Mouse (Mus musculus) limb, embryonic 15.5 days (tissue): ENCODE measurements around the gene Asap3. TPM values are rescaled to one million over a fixed set of nuclear protein-coding genes. Genes with fewer than 3 reads are reported as not detected.
A peak's percentile ranks its signal among the peaks of the same experiment; 100 is the strongest.

Experiments used
- ATAC-seq: fragments of 200-750 bp; cut with Nextera tagmentation; 2 replicates; pipeline ENCODE4 v1.8.0; 2017; ENCODE audit warnings: low read depth, moderate TSS enrichment; ENCODE audit not compliant: insufficient number of reproducible peaks, low FRiP score, low TSS enrichment
- H3K27ac ChIP-seq: fragments of 300-500 bp; sonication (generic); 2 replicates; pipeline ENCODE4 v1.5.1; 2015; ENCODE audit warnings: moderate library complexity, mild to moderate bottlenecking, inconsistent platforms
- H3K27me3 ChIP-seq: fragments of 300-500 bp; sonication (generic); 2 replicates; pipeline ENCODE4 v1.6.1; 2015; ENCODE audit warnings: inconsistent platforms
- H3K36me3 ChIP-seq: fragments of 300-500 bp; sonication (generic); 2 replicates; pipeline ENCODE4 v1.6.1; 2015; ENCODE audit warnings: inconsistent platforms
- H3K4me1 ChIP-seq: fragments of 300-500 bp; sonication (generic); 2 replicates; pipeline ENCODE4 v1.6.1; 2015; ENCODE audit warnings: inconsistent platforms
- H3K4me2 ChIP-seq: fragments of 300-500 bp; sonication (generic); 2 replicates; pipeline ENCODE4 v1.6.1; 2015; ENCODE audit warnings: mild to moderate bottlenecking, inconsistent platforms
- H3K4me3 ChIP-seq: fragments of 300-500 bp; sonication (generic); 2 replicates; pipeline ENCODE4 v1.5.1; 2015; ENCODE audit warnings: mild to moderate bottlenecking, inconsistent platforms
- H3K9ac ChIP-seq: fragments of 300-500 bp; sonication (generic); 2 replicates; pipeline ENCODE4 v1.6.1; 2015; ENCODE audit warnings: inconsistent platforms
- H3K9me3 ChIP-seq: fragments of 300-500 bp; sonication (generic); 2 replicates; pipeline ENCODE4 v1.6.1; 2016; ENCODE audit warnings: inconsistent platforms
- WGBS: fragments of 180-500 bp; shearing (Covaris S2); methylation state at CpG from one replicate; pipeline ENCODE4 v1.1.7; 2015; 5-methylcytosine and 5-hydroxymethylcytosine counted together
- polyA plus RNA-seq: library from polyadenylated mRNA; unstranded; fragments of >200 nt; fragmentation: Nextera tagmentation; extraction: Ambion mirVana; gene quantifications from 2 replicates; pipeline ENCODE4 v1.2.1, GENCODE M21; 2015

Asap3 gene
- polyA plus RNA-seq, 1 experiment from 2014 or later = 19.0 TPM

GRCm38 (mm10) chr4:136263555-136263954 lies 57.4 kb downstream of the Asap3 start:
- Histone ChIP-seq H3K36me3 (no peaks in the 10 kb centered on the region), H3K9me3 (no peaks in the 10 kb centered on the region), H3K9ac (no peak overlapping the region), H3K4me1 (peaks cover 5% of the 10 kb centered on the region), H3K27me3 (peaks cover 5% of the 10 kb centered on the region), H3K4me2 (no peak overlapping the region), H3K27ac (no peak overlapping the region), H3K4me3 (no peak overlapping the region)
- WGBS = 89% methylated on average over 4 of the region's 4 CpGs
- no peak for ATAC-seq

DNA sequence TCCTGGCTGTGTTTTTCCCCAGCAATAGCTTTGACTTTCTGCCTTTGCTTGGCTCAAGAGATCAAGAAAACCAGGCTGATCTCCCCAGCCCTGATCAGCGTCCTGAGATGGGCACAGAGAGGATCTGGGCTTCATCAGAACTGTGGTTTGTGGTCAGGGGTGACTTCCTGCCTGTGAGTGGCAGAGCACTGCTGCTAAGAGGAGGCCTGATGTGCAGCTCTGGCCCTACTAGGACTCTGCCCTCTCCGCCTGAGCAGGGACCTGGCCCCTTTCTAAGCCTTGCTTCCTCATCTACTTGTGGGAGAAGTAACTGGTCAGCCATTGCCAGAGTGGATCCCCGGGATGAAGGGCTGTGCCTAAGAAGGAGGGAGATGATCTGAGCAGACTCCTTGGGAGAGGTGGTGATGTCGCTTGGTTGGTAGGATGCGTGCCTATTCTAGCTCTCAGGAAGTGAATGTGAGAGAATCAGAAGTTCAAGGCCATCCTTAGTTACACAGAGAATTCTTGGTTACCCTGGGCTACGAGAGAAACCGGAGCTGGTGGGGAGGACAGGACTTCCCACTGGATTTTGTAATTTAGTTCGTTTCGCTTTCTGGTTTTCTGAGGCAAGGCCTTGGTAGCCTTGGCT lies 60.7 kb downstream of the Asap3 start:
- H3K27me3 ChIP-seq = peaks cover 5% of the 10 kb centered on the region
- H3K4me2 ChIP-seq = no peak overlapping the region
- no peaks in the 10 kb centered on the region for H3K9me3 ChIP-seq
- H3K4me1 ChIP-seq = no peaks in the 10 kb centered on the region
- no peak for ATAC-seq
- no peaks in the 10 kb centered on the region for H3K36me3 ChIP-seq
- 81% methylated on average over 9 of the region's 9 CpGs for WGBS
- H3K4me3 ChIP-seq = no peak overlapping the region
- H3K27ac ChIP-seq = no peak overlapping the region
- H3K9ac ChIP-seq = no peak overlapping the region

- no peaks in the 10 kb centered on the region for H3K4me1 ChIP-seq
- 0 out of 2 replicates have a peak, but pooled peaks have one; percentile 32 for ATAC-seq
- H3K9me3 ChIP-seq = peaks cover 11% of the 10 kb centered on the region; the same call in 1 of the 2 replicates
- no peak overlapping the region for H3K27ac ChIP-seq
- H3K9ac ChIP-seq = no peak overlapping the region
- H3K36me3 ChIP-seq = peaks cover 12% of the 10 kb centered on the region
- 88% methylated on average over 1 of the region's 1 CpGs for WGBS
- H3K4me2 ChIP-seq = no peak overlapping the region
- peaks cover 5% of the 10 kb centered on the region for H3K27me3 ChIP-seq
- no peak overlapping the region for H3K4me3 ChIP-seq
Measured at GRCm38 (mm10) chr4:136268912-136269311, 62.7 kb downstream of the Asap3 start.

GRCm38 (mm10) chr4:136270648-136271047 lies 64.5 kb downstream of the Asap3 start:
- Histone ChIP-seq H3K9me3 (peaks cover 11% of the 10 kb centered on the region; the same call in 1 of the 2 replicates), H3K9ac (no peak overlapping the region), H3K4me1 (no peaks in the 10 kb centered on the region), H3K27ac (no peak overlapping the region), H3K4me3 (no peak overlapping the region), H3K27me3 (no peaks in the 10 kb centered on the region), H3K4me2 (no peak overlapping the region), H3K36me3 (peaks cover 12% of the 10 kb centered on the region)
- no peak for ATAC-seq
- WGBS = 87% methylated on average over 8 of the region's 8 CpGs

GRCm38 (mm10) chr4:136281097-136281496 lies 74.9 kb downstream of the Asap3 start:
- Histone ChIP-seq H3K4me3 (no peak overlapping the region), H3K4me2 (no peak overlapping the region), H3K9me3 (no peaks in the 10 kb centered on the region), H3K27ac (no peak overlapping the region), H3K4me1 (peaks cover 33% of the 10 kb centered on the region), H3K9ac (no peak overlapping the region), H3K36me3 (no peaks in the 10 kb centered on the region), H3K27me3 (no peaks in the 10 kb centered on the region)
- 66% methylated on average over 8 of the region's 8 CpGs for WGBS
- no peak for ATAC-seq

DNA sequence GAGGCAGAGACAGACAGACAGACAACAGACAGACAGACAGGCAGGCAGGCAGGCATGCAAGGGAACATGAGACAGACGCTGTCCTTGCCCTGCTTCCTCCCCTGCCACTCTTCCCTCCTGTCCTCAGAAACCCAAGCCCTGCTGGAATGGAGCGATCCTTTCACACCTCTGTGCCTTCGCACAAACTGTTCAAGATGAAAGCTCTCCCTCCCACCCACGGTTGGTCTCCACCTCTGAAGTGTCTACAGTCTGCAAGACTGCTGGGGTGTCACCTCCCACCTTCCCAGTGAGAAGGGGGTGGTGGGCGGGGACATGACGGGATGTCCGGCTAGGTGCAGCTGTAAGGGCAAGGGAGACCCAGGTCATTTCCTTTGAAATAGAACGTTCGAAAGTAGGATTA lies 75.4 kb downstream of the Asap3 start:
- H3K27ac ChIP-seq = no peak overlapping the region
- H3K9me3 ChIP-seq = no peaks in the 10 kb centered on the region
- no peaks in the 10 kb centered on the region for H3K36me3 ChIP-seq
- H3K4me1 ChIP-seq = peaks cover 36% of the 10 kb centered on the region
- WGBS = 41% methylated on average over 9 of the region's 9 CpGs
- no peaks in the 10 kb centered on the region for H3K27me3 ChIP-seq
- no peak for ATAC-seq
- no peak overlapping the region for H3K4me2 ChIP-seq
- H3K9ac ChIP-seq = no peak overlapping the region
- H3K4me3 ChIP-seq = no peak overlapping the region

- Histone ChIP-seq H3K4me1 (peaks cover 46% of the 10 kb centered on the region), H3K4me3 (no peak overlapping the region), H3K27ac (peak overlapping the region; percentile 95), H3K36me3 (peaks cover 8% of the 10 kb centered on the region), H3K9ac (no peak overlapping the region), H3K9me3 (no peaks in the 10 kb centered on the region), H3K27me3 (no peaks in the 10 kb centered on the region), H3K4me2 (no peak overlapping the region)
- no peak for ATAC-seq
- 52% methylated on average over 10 of the region's 10 CpGs for WGBS
Measured at GRCm38 (mm10) chr4:136282621-136283480, 76.7 kb downstream of the Asap3 start.

DNA sequence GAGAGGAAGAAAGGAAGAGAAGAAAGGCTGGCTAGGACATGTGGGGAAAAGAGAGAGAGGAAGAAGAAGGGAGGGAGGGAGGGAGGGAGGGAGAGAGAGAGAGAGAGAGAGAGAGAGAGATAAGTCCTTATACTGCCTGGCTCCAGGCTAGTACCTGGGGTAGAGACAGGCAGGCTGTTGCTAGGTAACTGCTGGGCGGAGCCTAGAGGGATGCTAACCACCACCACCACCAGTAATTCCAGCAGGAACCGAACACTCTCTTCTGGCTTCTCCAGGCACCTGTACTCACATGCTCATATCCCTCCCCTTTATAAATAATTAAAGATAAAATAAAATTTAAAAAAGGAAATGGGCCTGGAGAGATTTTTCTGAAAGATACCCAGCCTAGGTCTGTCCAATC lies 77.6 kb downstream of the Asap3 start:
- Histone ChIP-seq H3K4me3 (no peak overlapping the region), H3K36me3 (peaks cover 17% of the 10 kb centered on the region), H3K9ac (no peak overlapping the region), H3K27me3 (no peaks in the 10 kb centered on the region), H3K9me3 (no peaks in the 10 kb centered on the region), H3K27ac (peak overlapping the region; percentile 95), H3K4me2 (0 out of 2 replicates have a peak overlapping the region, but pooled peaks have one; percentile 13), H3K4me1 (peaks cover 46% of the 10 kb centered on the region)
- ATAC-seq = no peak
- 33% methylated on average over 2 of the region's 2 CpGs for WGBS

- Histone ChIP-seq H3K9me3 (no peaks in the 10 kb centered on the region), H3K4me2 (peak within 1 kb of the TSS; percentile 84), H3K9ac (peak within 1 kb of the TSS; percentile 47), H3K27me3 (no peaks in the 10 kb centered on the region), H3K36me3 (peaks cover 24% of the 10 kb centered on the region), H3K4me1 (peaks cover 46% of the 10 kb centered on the region), H3K4me3 (peak within 1 kb of the TSS; percentile 68), H3K27ac (peak within 1 kb of the TSS; percentile 95)
- WGBS = 17% methylated on average over 5 of the region's 5 CpGs
- ATAC-seq = peak; percentile 20; the same call in 1 of the 2 replicates
Measured at GRCm38 (mm10) chr4:136284455-136284854, 78.3 kb downstream of the Asap3 start, which contains the start of gene Zfp46. TSS of gene Zfp46 (plus strand) at chr4:136284683.

GRCm38 (mm10) chr4:136284891-136285290 lies 78.7 kb downstream of the Asap3 start:
- H3K9ac ChIP-seq = peak overlapping the region; percentile 35
- WGBS = 21% methylated on average over 6 of the region's 6 CpGs
- H3K4me1 ChIP-seq = peaks cover 46% of the 10 kb centered on the region
- no peaks in the 10 kb centered on the region for H3K9me3 ChIP-seq
- H3K27ac ChIP-seq = peak overlapping the region; percentile 95
- H3K36me3 ChIP-seq = peaks cover 28% of the 10 kb centered on the region
- no peaks in the 10 kb centered on the region for H3K27me3 ChIP-seq
- peak overlapping the region; percentile 84 for H3K4me2 ChIP-seq
- ATAC-seq = peak; percentile 22; the same call in 1 of the 2 replicates
- peak overlapping the region; percentile 68 for H3K4me3 ChIP-seq

DNA sequence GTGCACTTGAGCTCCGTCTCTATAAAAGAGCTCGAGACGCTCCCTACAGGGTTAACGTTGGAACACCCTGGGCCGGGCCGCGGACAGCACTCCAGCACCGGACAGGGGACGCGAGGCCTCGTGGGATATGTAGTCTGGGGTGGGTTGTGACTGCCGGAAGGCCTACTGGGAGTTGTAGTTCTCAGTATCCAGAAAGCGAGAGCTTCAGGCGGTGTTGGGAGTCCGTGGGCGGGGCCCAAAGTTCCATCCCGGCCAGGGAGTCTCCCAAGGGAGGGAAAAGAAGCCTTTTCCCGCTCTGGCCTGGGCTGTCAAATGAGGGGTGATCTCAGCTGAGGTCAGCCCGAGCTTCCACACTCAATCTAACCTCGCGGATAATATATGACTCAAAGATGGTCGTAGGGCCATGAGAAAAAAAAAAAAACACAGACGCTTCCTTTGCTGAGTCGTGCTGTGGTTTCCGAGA lies 79.2 kb downstream of the Asap3 start:
- WGBS = under 1% methylated on average over 25 of the region's 25 CpGs

More for the DNA sequence above, 79.2 kb downstream of the Asap3 start:
- Histone ChIP-seq H3K27me3 (no peaks in the 10 kb centered on the region), H3K27ac (peak overlapping the region; percentile 95), H3K9me3 (no peaks in the 10 kb centered on the region), H3K4me3 (peak overlapping the region; percentile 68), H3K36me3 (peaks cover 33% of the 10 kb centered on the region), H3K4me2 (peak overlapping the region; percentile 84), H3K4me1 (peaks cover 46% of the 10 kb centered on the region), H3K9ac (peak overlapping the region; percentile 47)
- ATAC-seq = peak; percentile 92
